Mouse (Mus musculus): ENCODE measurements around the gene Lemd2. TPM values are rescaled to one million over a fixed set of nuclear protein-coding genes. Genes with fewer than 3 reads are reported as not detected.
A peak's percentile ranks its signal among the peaks of the same experiment; 100 is the strongest.

Lemd2 gene
- polyA plus RNA-seq, 1 experiment from 2014 or later: 12.8 TPM

GRCm38 (mm10) chr17:27225801-27226200 is 21.5 kb upstream of the Lemd2 start:
- Histone ChIP-seq H3K27me3 (ENCODE audit: control insufficient read depth, insufficient read depth, low read length) (peaks cover 49% of the 10 kb centered on the region), H3K4me2 (ENCODE audit: low read length) (no peak overlapping the region), H3K9me3 (ENCODE audit: control insufficient read depth, low read length) (0 out of 2 replicates have a peak, but pooled peaks cover 2% of the 10 kb centered on the region), H3K36me3 (ENCODE audit: control insufficient read depth, insufficient read depth, low read length) (no peaks in the 10 kb centered on the region), H3K4me1 (ENCODE audit: control insufficient read depth in 2 of 2, insufficient read depth in 2 of 2, low read length in 2 of 2) (no peaks in the 10 kb centered on the region), H3K4me3 (ENCODE audit: control insufficient read depth in 1 of 2, insufficient read depth in 1 of 2, low read depth in 1 of 2, low read length in 2 of 2) (no peak overlapping the region), H3K27ac (replicated peaks in 1 of 2; ENCODE audit: control insufficient read depth in 1 of 2, insufficient read depth in 1 of 2, low read depth in 2 of 2, low read length in 2 of 2) (no peak overlapping the region), H3K9ac (ENCODE audit: low read length) (no peak overlapping the region)
- no peak for ATAC-seq (ENCODE audit: insufficient number of reproducible peaks, insufficient read depth, low FRiP score, low read depth)
- 75% methylated on average over 10 of the region's 10 CpGs for WGBS

DNA sequence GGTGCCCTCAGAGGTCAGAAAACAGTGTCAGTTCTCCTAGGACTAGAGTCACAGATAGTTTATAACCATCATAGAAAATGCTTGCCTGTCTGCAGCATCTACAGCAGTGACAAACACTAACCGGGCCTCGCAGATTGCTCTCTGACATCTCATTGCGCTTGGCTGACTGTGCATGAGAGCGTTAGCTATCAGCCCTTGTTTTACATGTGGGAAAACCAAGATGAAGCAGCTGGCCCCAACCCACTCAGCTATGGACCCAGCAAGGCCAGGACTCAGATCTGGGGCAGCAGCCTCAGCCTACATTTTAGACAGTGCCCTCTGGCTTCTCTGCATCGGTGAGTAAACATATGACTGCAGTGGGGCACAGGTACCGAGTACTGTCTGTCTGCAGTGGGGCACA is 19.6 kb upstream of the Lemd2 start:
- Histone ChIP-seq H3K9ac (ENCODE audit: low read length) (no peak overlapping the region), H3K9me3 (ENCODE audit: control insufficient read depth, low read length) (0 out of 2 replicates have a peak, but pooled peaks cover 2% of the 10 kb centered on the region), H3K4me1 (ENCODE audit: control insufficient read depth in 2 of 2, insufficient read depth in 2 of 2, low read length in 2 of 2) (no peaks in the 10 kb centered on the region), H3K4me3 (ENCODE audit: control insufficient read depth in 1 of 2, insufficient read depth in 1 of 2, low read depth in 1 of 2, low read length in 2 of 2) (no peak overlapping the region), H3K4me2 (ENCODE audit: low read length) (no peak overlapping the region), H3K36me3 (ENCODE audit: control insufficient read depth, insufficient read depth, low read length) (no peaks in the 10 kb centered on the region), H3K27me3 (ENCODE audit: control insufficient read depth, insufficient read depth, low read length) (peaks cover 30% of the 10 kb centered on the region), H3K27ac (replicated peaks in 1 of 2; ENCODE audit: control insufficient read depth in 1 of 2, insufficient read depth in 1 of 2, low read depth in 2 of 2, low read length in 2 of 2) (no peak overlapping the region)
- ATAC-seq (ENCODE audit: insufficient number of reproducible peaks, insufficient read depth, low FRiP score, low read depth): no peak
- 85% methylated on average over 6 of the region's 6 CpGs for WGBS

DNA sequence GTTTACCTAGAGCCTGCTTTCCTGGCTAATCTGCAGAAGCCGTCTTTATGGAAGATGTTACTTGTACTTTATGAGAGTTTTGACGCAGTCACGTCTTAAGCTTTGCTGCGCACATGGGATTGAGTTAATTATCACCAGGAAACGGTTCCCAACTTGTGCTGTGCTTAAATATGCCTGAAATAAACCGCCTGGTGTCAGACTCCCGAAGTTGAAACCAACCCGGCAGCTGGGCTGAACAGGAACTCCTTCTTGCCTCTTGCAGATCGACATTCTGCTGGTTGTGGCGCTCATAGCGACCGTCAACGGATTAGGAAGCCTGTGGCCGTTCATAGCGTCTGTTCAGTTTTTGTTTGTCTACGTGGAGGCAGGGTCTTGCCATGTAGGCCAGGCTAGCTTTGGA is 17.3 kb upstream of the Lemd2 start:
- H3K9ac ChIP-seq (ENCODE audit: low read length): no peak overlapping the region
- 88% methylated on average over 16 of the region's 16 CpGs for WGBS
- no peak overlapping the region for H3K4me3 ChIP-seq (ENCODE audit: control insufficient read depth in 1 of 2, insufficient read depth in 1 of 2, low read depth in 1 of 2, low read length in 2 of 2)
- H3K4me2 ChIP-seq (ENCODE audit: low read length): no peak overlapping the region
- no peaks in the 10 kb centered on the region for H3K36me3 ChIP-seq (ENCODE audit: control insufficient read depth, insufficient read depth, low read length)
- H3K27me3 ChIP-seq (ENCODE audit: control insufficient read depth, insufficient read depth, low read length): peaks cover 21% of the 10 kb centered on the region; the same call in 1 of the 2 replicates
- H3K9me3 ChIP-seq (ENCODE audit: control insufficient read depth, low read length): 0 out of 2 replicates have a peak, but pooled peaks cover 2% of the 10 kb centered on the region
- no peak overlapping the region for H3K27ac ChIP-seq (replicated peaks in 1 of 2; ENCODE audit: control insufficient read depth in 1 of 2, insufficient read depth in 1 of 2, low read depth in 2 of 2, low read length in 2 of 2)
- H3K4me1 ChIP-seq (ENCODE audit: control insufficient read depth in 2 of 2, insufficient read depth in 2 of 2, low read length in 2 of 2): no peaks in the 10 kb centered on the region
- ATAC-seq (ENCODE audit: insufficient number of reproducible peaks, insufficient read depth, low FRiP score, low read depth): no peak

DNA sequence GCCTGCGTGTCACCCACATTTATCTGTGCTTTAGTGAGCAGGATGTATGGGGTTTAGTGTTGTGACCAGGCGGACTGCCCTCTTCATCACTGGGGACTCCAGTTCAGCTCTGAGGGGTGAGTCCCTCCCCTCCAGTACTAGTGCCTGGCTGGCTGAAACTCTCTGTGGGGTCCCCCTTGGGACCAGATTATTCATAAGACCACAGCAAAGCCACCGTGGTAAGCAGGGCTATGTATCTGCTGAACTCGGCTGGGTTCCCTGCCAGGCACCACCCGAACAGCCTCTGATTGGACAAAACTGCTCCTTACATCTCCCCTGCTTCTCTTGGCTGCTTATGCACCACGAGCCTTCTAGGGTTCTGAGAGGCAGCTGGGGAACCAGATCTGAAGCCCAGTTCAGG is 14.6 kb upstream of the Lemd2 start:
- ATAC-seq (ENCODE audit: insufficient number of reproducible peaks, insufficient read depth, low FRiP score, low read depth): no peak
- no peaks in the 10 kb centered on the region for H3K4me1 ChIP-seq (ENCODE audit: control insufficient read depth in 2 of 2, insufficient read depth in 2 of 2, low read length in 2 of 2)
- 53% methylated on average over 6 of the region's 6 CpGs for WGBS
- peaks cover 12% of the 10 kb centered on the region for H3K27me3 ChIP-seq (ENCODE audit: control insufficient read depth, insufficient read depth, low read length)
- H3K4me2 ChIP-seq (ENCODE audit: low read length): no peak overlapping the region
- H3K9ac ChIP-seq (ENCODE audit: low read length): no peak overlapping the region
- no peak overlapping the region for H3K27ac ChIP-seq (replicated peaks in 1 of 2; ENCODE audit: control insufficient read depth in 1 of 2, insufficient read depth in 1 of 2, low read depth in 2 of 2, low read length in 2 of 2)
- 0 out of 2 replicates have a peak, but pooled peaks cover 2% of the 10 kb centered on the region for H3K9me3 ChIP-seq (ENCODE audit: control insufficient read depth, low read length)
- H3K4me3 ChIP-seq (ENCODE audit: control insufficient read depth in 1 of 2, insufficient read depth in 1 of 2, low read depth in 1 of 2, low read length in 2 of 2): no peak overlapping the region
- H3K36me3 ChIP-seq (ENCODE audit: control insufficient read depth, insufficient read depth, low read length): no peaks in the 10 kb centered on the region

GRCm38 (mm10) chr17:27218364-27218763 is 14.1 kb upstream of the Lemd2 start:
- 65% methylated on average over 4 of the region's 8 CpGs for WGBS
- Histone ChIP-seq H3K36me3 (ENCODE audit: control insufficient read depth, insufficient read depth, low read length) (no peaks in the 10 kb centered on the region), H3K27ac (replicated peaks in 1 of 2; ENCODE audit: control insufficient read depth in 1 of 2, insufficient read depth in 1 of 2, low read depth in 2 of 2, low read length in 2 of 2) (no peak overlapping the region), H3K4me1 (ENCODE audit: control insufficient read depth in 2 of 2, insufficient read depth in 2 of 2, low read length in 2 of 2) (no peaks in the 10 kb centered on the region), H3K9ac (ENCODE audit: low read length) (no peak overlapping the region), H3K4me3 (ENCODE audit: control insufficient read depth in 1 of 2, insufficient read depth in 1 of 2, low read depth in 1 of 2, low read length in 2 of 2) (no peak overlapping the region), H3K9me3 (ENCODE audit: control insufficient read depth, low read length) (0 out of 2 replicates have a peak, but pooled peaks cover 2% of the 10 kb centered on the region), H3K4me2 (ENCODE audit: low read length) (no peak overlapping the region), H3K27me3 (ENCODE audit: control insufficient read depth, insufficient read depth, low read length) (peaks cover 12% of the 10 kb centered on the region)
- no peak for ATAC-seq (ENCODE audit: insufficient number of reproducible peaks, insufficient read depth, low FRiP score, low read depth)

DNA sequence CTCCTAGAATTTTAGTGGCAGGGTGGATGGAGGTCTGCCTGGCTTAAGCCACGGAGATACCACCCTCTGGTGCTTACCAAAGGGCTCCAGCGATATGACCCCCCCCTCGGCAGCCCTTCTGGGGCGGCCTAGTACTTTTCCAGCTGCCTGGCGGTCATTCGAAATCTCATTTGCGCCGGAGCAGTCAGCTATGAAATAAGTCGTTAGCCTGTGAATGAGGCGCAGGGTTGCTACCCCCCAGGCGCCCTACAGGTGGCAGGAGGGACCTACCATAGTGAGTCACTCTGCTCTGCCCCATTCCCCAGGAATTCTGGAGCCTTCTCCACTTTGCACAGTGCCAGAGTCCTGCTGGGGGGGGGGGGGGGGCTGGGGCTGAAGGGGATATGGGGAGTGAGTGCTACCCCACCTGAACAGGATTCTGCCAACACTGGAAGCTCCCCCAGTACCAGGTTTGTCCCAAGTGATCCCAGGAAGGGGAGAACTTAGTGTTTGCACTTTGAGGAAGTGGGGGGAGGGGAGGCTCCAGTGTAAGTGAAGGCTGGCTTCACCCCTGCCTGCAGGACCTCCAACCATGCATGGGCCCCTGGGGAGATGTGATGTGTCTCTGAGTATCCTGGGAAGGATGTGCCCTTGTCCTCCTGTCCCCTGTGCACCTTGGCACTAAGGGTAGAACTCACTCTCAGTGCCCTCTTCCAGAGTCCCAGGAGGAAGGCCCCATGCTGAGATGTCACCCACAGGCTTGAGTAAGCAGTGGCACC is 8.7 kb upstream of the Lemd2 start:
- peak; percentile 64; the same call in 1 of the 2 replicates for ATAC-seq (ENCODE audit: insufficient number of reproducible peaks, insufficient read depth, low FRiP score, low read depth)
- no peaks in the 10 kb centered on the region; a peak in 1 of 4 replicates for H3K4me1 ChIP-seq (ENCODE audit: control insufficient read depth in 2 of 2, insufficient read depth in 2 of 2, low read length in 2 of 2)
- H3K4me3 ChIP-seq (ENCODE audit: control insufficient read depth in 1 of 2, insufficient read depth in 1 of 2, low read depth in 1 of 2, low read length in 2 of 2): no peak overlapping the region
- H3K9me3 ChIP-seq (ENCODE audit: control insufficient read depth, low read length): no peaks in the 10 kb centered on the region
- H3K27ac ChIP-seq (replicated peaks in 1 of 2; ENCODE audit: control insufficient read depth in 1 of 2, insufficient read depth in 1 of 2, low read depth in 2 of 2, low read length in 2 of 2): no peak overlapping the region
- peak overlapping the region; percentile 58 for H3K9ac ChIP-seq (ENCODE audit: low read length)
- H3K27me3 ChIP-seq (ENCODE audit: control insufficient read depth, insufficient read depth, low read length): peaks cover 23% of the 10 kb centered on the region
- peak overlapping the region; percentile 19; the same call in 1 of the 2 replicates for H3K4me2 ChIP-seq (ENCODE audit: low read length)
- WGBS: 5% methylated on average over 11 of the region's 11 CpGs
- H3K36me3 ChIP-seq (ENCODE audit: control insufficient read depth, insufficient read depth, low read length): no peaks in the 10 kb centered on the region

GRCm38 (mm10) chr17:27212006-27212405 is 7.7 kb upstream of the Lemd2 start:
- Histone ChIP-seq H3K36me3 (ENCODE audit: control insufficient read depth, insufficient read depth, low read length) (no peaks in the 10 kb centered on the region), H3K27me3 (ENCODE audit: control insufficient read depth, insufficient read depth, low read length) (peaks cover 15% of the 10 kb centered on the region), H3K4me2 (ENCODE audit: low read length) (no peak overlapping the region), H3K4me3 (ENCODE audit: control insufficient read depth in 1 of 2, insufficient read depth in 1 of 2, low read depth in 1 of 2, low read length in 2 of 2) (no peak overlapping the region), H3K4me1 (ENCODE audit: control insufficient read depth in 2 of 2, insufficient read depth in 2 of 2, low read length in 2 of 2) (no peaks in the 10 kb centered on the region; a peak in 1 of 4 replicates), H3K27ac (replicated peaks in 1 of 2; ENCODE audit: control insufficient read depth in 1 of 2, insufficient read depth in 1 of 2, low read depth in 2 of 2, low read length in 2 of 2) (no peak overlapping the region), H3K9ac (ENCODE audit: low read length) (no peak overlapping the region), H3K9me3 (ENCODE audit: control insufficient read depth, low read length) (no peaks in the 10 kb centered on the region)
- WGBS: 34% methylated on average over 6 of the region's 6 CpGs
- ATAC-seq (ENCODE audit: insufficient number of reproducible peaks, insufficient read depth, low FRiP score, low read depth): no peak
